Mouse (Mus musculus): ENCODE measurements around the gene Met.

The Met gene

DNA sequence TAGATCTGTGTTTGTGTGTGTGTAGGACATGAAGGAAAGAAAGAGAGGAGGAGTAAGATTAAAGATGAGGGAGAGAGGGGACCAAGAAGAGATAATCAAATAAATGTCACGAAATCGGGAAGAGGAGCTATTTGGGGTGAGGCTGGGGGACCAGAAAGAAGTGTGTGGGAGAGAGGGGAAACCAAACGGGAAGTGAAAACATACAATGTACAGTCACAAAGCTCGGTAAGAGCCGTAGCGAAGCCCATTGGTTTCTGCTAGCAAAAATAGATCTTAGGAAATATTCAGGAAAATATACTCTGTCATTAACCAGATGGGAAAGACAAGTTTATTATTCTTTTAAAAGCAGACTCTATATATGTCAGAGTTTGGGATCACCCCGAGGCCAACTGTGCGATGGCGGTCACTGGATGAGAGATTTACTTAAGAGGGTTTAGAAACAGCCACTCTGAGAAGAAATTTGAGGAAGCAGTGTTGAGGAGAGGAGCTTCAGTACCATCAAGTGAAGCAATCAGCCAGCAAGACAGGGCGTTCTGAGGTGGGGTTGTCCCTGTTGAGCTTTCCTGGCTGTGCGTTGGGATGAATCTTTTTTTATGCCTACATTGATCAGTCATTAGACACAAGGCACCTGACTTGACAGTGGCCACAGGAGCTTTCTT, 147.9 kb downstream of the Met start:
- no peak for DNase-seq (ENCODE audit: low spot score)

DNA sequence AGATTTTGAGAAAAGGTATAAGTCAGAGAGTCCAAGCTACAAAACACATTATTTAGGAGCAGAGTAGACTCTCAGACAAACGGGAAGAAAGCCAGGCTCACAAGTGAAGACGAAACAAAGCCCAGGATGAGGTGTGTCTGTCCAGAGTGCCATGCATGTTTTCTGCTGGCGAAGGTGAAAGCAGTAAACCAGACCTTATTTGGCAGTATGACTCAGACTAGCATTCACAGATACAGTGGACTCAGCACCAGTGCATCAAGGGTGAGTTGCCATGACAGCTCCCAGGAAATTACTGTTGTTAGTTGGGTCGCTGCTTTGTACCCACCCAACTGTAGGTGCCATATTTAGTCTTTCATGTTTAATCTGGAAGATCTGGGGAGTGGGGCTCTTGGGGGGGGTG, 149.1 kb downstream of the Met start:
- DNase-seq (ENCODE audit: low spot score): no peak

DNA sequence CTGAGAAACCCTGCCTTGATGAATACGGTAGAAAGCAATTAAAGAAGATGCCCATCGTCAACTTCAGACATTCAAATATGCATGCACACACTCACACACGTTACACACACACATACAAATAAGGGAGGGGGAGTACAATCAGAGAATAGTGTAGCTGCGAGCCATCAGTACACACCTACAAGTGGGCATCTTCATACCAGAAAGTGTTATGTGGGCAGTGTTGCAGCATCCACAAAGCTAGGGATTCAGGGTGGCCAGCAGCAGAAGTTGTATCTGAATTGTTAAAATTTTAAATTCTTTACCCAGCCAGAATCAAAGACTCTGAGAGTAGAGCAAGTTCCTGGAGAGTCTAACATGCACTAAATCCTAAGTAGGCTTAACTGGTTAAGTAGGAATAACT, 157.2 kb downstream of the Met start:
- DNase-seq (ENCODE audit: low spot score): no peak

DNA sequence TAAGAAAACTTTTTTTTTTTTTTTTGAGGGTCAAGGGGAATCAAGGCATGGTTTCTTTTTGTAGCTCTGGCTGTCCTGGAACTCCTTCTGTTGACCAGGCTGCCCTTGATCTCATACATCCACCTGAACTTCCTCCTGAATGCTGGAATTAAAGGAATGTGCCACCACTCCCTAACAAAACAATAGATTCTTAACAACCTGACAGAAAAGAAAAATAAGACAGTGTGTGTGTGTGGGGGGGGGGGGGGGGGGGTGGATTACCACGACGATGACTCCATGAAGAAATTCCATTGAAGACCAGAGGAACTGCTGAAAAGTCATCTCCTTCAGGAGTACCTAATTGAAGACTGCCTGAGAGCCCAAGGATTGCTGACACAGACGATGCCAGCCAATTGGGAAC, 157.8 kb downstream of the Met start:
- DNase-seq (ENCODE audit: low spot score): no peak
